9 mouse cellular contexts compared by ENCODE assay signal in genomic region chr1:34182406-34183249, GRCm38 (mm10).
DNase-seq lines count a peak whose midpoint lies in the region; ATAC-seq lines count a peak whose summit lies in the region.
"Had no signal": no experiment of that assay in that cellular context is flagged by ENCODE, and none has a peak within 500 bp of the region (broad histone marks: within the 10 kb centered on the region; RNA-seq: fewer than 3 reads in every experiment).

No protein-coding gene starts in this region.

- no peak overlapping the region for H3K4me3 ChIP-seq in neural tube, embryonic 15.5 days (replicated peaks)
- H3K4me3 ChIP-seq: embryonic facial prominence, embryonic 13.5 days had no signal

- 0 out of 2 replicates have a peak overlapping the region, but pooled peaks have one; percentile 18 for H3K27ac ChIP-seq in neural tube, embryonic 15.5 days (replicated peaks)
- H3K27ac ChIP-seq: embryonic facial prominence, embryonic 13.5 days had no signal

- H3K27me3 ChIP-seq in neural tube, embryonic 15.5 days (replicated peaks): no peaks in the 10 kb centered on the region
- H3K27me3 ChIP-seq: embryonic facial prominence, embryonic 13.5 days had no signal

- H3K4me1 ChIP-seq in neural tube, embryonic 15.5 days: peaks cover 14% of the 10 kb centered on the region; the same call in 1 of the 2 replicates
- H3K4me1 ChIP-seq: embryonic facial prominence, embryonic 13.5 days had no signal

- H3K9ac ChIP-seq in neural tube, embryonic 15.5 days (replicated peaks): no peak overlapping the region
- H3K9ac ChIP-seq: embryonic facial prominence, embryonic 13.5 days had no signal

- H3K4me2 ChIP-seq in neural tube, embryonic 15.5 days: no peak overlapping the region
- H3K4me2 ChIP-seq: embryonic facial prominence, embryonic 13.5 days had no signal

- H3K9me3 ChIP-seq in neural tube, embryonic 15.5 days (replicated peaks): no peaks in the 10 kb centered on the region
- H3K9me3 ChIP-seq: embryonic facial prominence, embryonic 13.5 days had no signal

- peak; percentile 41 for ATAC-seq in frontal cortex, adult (ENCODE audit: low TSS enrichment)
- peak; percentile 82 for ATAC-seq in neural tube, embryonic 15.5 days (ENCODE audit: low FRiP score)
- ATAC-seq in activated CD4-positive, CD25-positive, alpha-beta regulatory T cell, adult 4 months: no peak

- 42% methylated on average over 24 of the region's 24 CpGs for WGBS in neural tube, embryonic 15.5 days

- no peak for DNase-seq in frontal cortex, postnatal 10 days (ENCODE audit: low spot score in 2 of 2)
- peak; percentile 55 for DNase-seq in embryo, embryonic 11 days
- DNase-seq in left cerebral cortex, adult 18-20 months (ENCODE audit: low spot score in 2 of 2): peak; percentile 52 to 74
- no peak for DNase-seq in lung, postnatal 14 days
- DNase-seq in adrenal gland, adult (ENCODE audit: inconsistent age in 2 of 2, low spot score in 1 of 2): no peak

- H3K36me3 ChIP-seq in neural tube, embryonic 15.5 days: peaks cover 48% of the 10 kb centered on the region

Comparison
In these comparisons a context has a peak if more than half of its experiments do, and no peak if none do; other contexts are left out.
1. DNase-seq: peak in embryo, embryonic 11 days (single experiment) and left cerebral cortex, adult 18-20 months (2 of 2); none in frontal cortex, postnatal 10 days (0 of 2), lung, postnatal 14 days (single experiment) and adrenal gland, adult (0 of 2).